Mouse (Mus musculus): ENCODE results near the gene Zfand6. TPM values are rescaled to one million over a fixed set of nuclear protein-coding genes. Genes with fewer than 3 reads are reported as not detected.

Gene Zfand6
- total and polyA plus RNA-seq, 2 experiments = 94.2 to 134 TPM

GRCm38 (mm10) chr7:84606293-84606749 lies 83.4 kb downstream of the Zfand6 start, which contains the start of gene Fah:
TSS of gene Fah (minus strand) at chr7:84606722.
- H3K79me2 ChIP-seq (ENCODE audit: control insufficient read depth, insufficient read depth, low read length) = peaks cover 10% of the 10 kb centered on the region; the same call in 1 of the 2 replicates
- H3K27ac ChIP-seq (replicated peaks; ENCODE audit: insufficient read depth, low read depth, low read length) = peak within 1 kb of the TSS; percentile 100
- 3% methylated on average over 10 of the region's 10 CpGs for WGBS
- peak; percentile 99 for DNase-seq (ENCODE audit: extremely low read depth, low read depth, low spot score)
- H3K9ac ChIP-seq (ENCODE audit: low read depth, low read length) = peak within 1 kb of the TSS; percentile 90
- H3K4me1 ChIP-seq (ENCODE audit: control insufficient read depth, insufficient read depth, low read length) = peaks cover 11% of the 10 kb centered on the region
- no peak; the same call in 1 of the 2 replicates for TF ChIP-seq POLR2A (IDR thresholded peaks at IDR 0.05; ENCODE audit: extremely low read depth, insufficient read depth, low read length)
- TF ChIP-seq CTCF (IDR thresholded peaks at IDR 0.05; ENCODE audit: low read depth, low read length) = 0 out of 2 replicates have a peak, but pooled peaks have one; percentile 10
- H3K27me3 ChIP-seq (ENCODE audit: control insufficient read depth, insufficient read depth, low read length) = no peaks in the 10 kb centered on the region
- H3K4me3 ChIP-seq (ENCODE audit: insufficient read depth, low read depth, low read length) = peak within 1 kb of the TSS; percentile 75
- H3K36me3 ChIP-seq (ENCODE audit: control insufficient read depth, insufficient read depth, low read length) = peaks cover 14% of the 10 kb centered on the region

- Histone ChIP-seq H3K4me3 (ENCODE audit: insufficient read depth, low read depth, low read length) (peak overlapping the region; percentile 75), H3K4me1 (ENCODE audit: control insufficient read depth, insufficient read depth, low read length) (peaks cover 16% of the 10 kb centered on the region), H3K27me3 (ENCODE audit: control insufficient read depth, insufficient read depth, low read length) (no peaks in the 10 kb centered on the region), H3K79me2 (ENCODE audit: control insufficient read depth, insufficient read depth, low read length) (peaks cover 15% of the 10 kb centered on the region; the same call in 1 of the 2 replicates), H3K9ac (ENCODE audit: low read depth, low read length) (peak overlapping the region; percentile 90), H3K36me3 (ENCODE audit: control insufficient read depth, insufficient read depth, low read length) (peaks cover 19% of the 10 kb centered on the region), H3K27ac (replicated peaks; ENCODE audit: insufficient read depth, low read depth, low read length) (peak overlapping the region; percentile 100)
- peak; percentile 92 for TF ChIP-seq POLR2A (IDR thresholded peaks at IDR 0.05; ENCODE audit: extremely low read depth, insufficient read depth, low read length)
- TF ChIP-seq CTCF (IDR thresholded peaks at IDR 0.05; ENCODE audit: low read depth, low read length) = no peak
- 1% methylated on average over 31 of the region's 36 CpGs for WGBS
- DNase-seq (ENCODE audit: extremely low read depth, low read depth, low spot score) = peak; percentile 92
Observed at GRCm38 (mm10) chr7:84605704-84606292, 84.0 kb downstream of the Zfand6 start.

- Histone ChIP-seq H3K36me3 (ENCODE audit: control insufficient read depth, insufficient read depth, low read length) (peaks cover 26% of the 10 kb centered on the region), H3K27me3 (ENCODE audit: control insufficient read depth, insufficient read depth, low read length) (no peaks in the 10 kb centered on the region), H3K9ac (ENCODE audit: low read depth, low read length) (peak overlapping the region; percentile 90), H3K27ac (replicated peaks; ENCODE audit: insufficient read depth, low read depth, low read length) (peak overlapping the region; percentile 100), H3K4me3 (ENCODE audit: insufficient read depth, low read depth, low read length) (peak overlapping the region; percentile 75), H3K79me2 (ENCODE audit: control insufficient read depth, insufficient read depth, low read length) (peaks cover 18% of the 10 kb centered on the region; the same call in 1 of the 2 replicates), H3K4me1 (ENCODE audit: control insufficient read depth, insufficient read depth, low read length) (peaks cover 20% of the 10 kb centered on the region)
- no peak for TF ChIP-seq POLR2A (IDR thresholded peaks at IDR 0.05; ENCODE audit: extremely low read depth, insufficient read depth, low read length)
- no peak for TF ChIP-seq CTCF (IDR thresholded peaks at IDR 0.05; ENCODE audit: low read depth, low read length)
- DNase-seq (ENCODE audit: extremely low read depth, low read depth, low spot score) = peak; percentile 80
- WGBS = 6% methylated on average over 19 of the region's 19 CpGs
Observed at GRCm38 (mm10) chr7:84605033-84605687, 84.6 kb downstream of the Zfand6 start.

- no peaks in the 10 kb centered on the region for H3K27me3 ChIP-seq (ENCODE audit: control insufficient read depth, insufficient read depth, low read length)
- peak overlapping the region; percentile 90 for H3K9ac ChIP-seq (ENCODE audit: low read depth, low read length)
- peak overlapping the region; percentile 75 for H3K4me3 ChIP-seq (ENCODE audit: insufficient read depth, low read depth, low read length)
- H3K4me1 ChIP-seq (ENCODE audit: control insufficient read depth, insufficient read depth, low read length) = peaks cover 20% of the 10 kb centered on the region
- TF ChIP-seq POLR2A (IDR thresholded peaks at IDR 0.05; ENCODE audit: extremely low read depth, insufficient read depth, low read length) (no peak), CTCF (IDR thresholded peaks at IDR 0.05; ENCODE audit: low read depth, low read length) (no peak)
- peaks cover 18% of the 10 kb centered on the region; the same call in 1 of the 2 replicates for H3K79me2 ChIP-seq (ENCODE audit: control insufficient read depth, insufficient read depth, low read length)
- WGBS = 22% methylated on average over 3 of the region's 3 CpGs
- H3K36me3 ChIP-seq (ENCODE audit: control insufficient read depth, insufficient read depth, low read length) = peaks cover 31% of the 10 kb centered on the region
- H3K27ac ChIP-seq (replicated peaks; ENCODE audit: insufficient read depth, low read depth, low read length) = peak overlapping the region; percentile 100
- peak; percentile 100 for DNase-seq (ENCODE audit: extremely low read depth, low read depth, low spot score)
Observed at GRCm38 (mm10) chr7:84604501-84604900, 85.3 kb downstream of the Zfand6 start.

GRCm38 (mm10) chr7:84601331-84601730 lies 88.4 kb downstream of the Zfand6 start:
- no peak for TF ChIP-seq CTCF (IDR thresholded peaks at IDR 0.05; ENCODE audit: low read depth, low read length)
- TF ChIP-seq POLR2A (IDR thresholded peaks at IDR 0.05; ENCODE audit: extremely low read depth, insufficient read depth, low read length) = no peak
- 0 out of 2 replicates have a peak overlapping the region, but pooled peaks have one; percentile 28 for H3K9ac ChIP-seq (ENCODE audit: low read depth, low read length)
- no peak overlapping the region; the same call in 1 of the 2 replicates for H3K27ac ChIP-seq (replicated peaks; ENCODE audit: insufficient read depth, low read depth, low read length)
- no peaks in the 10 kb centered on the region for H3K27me3 ChIP-seq (ENCODE audit: control insufficient read depth, insufficient read depth, low read length)
- peaks cover 18% of the 10 kb centered on the region; the same call in 1 of the 2 replicates for H3K79me2 ChIP-seq (ENCODE audit: control insufficient read depth, insufficient read depth, low read length)
- H3K4me1 ChIP-seq (ENCODE audit: control insufficient read depth, insufficient read depth, low read length) = peaks cover 25% of the 10 kb centered on the region
- 68% methylated on average over 3 of the region's 3 CpGs for WGBS
- DNase-seq (ENCODE audit: extremely low read depth, low read depth, low spot score) = no peak
- no peak overlapping the region for H3K4me3 ChIP-seq (ENCODE audit: insufficient read depth, low read depth, low read length)
- peaks cover 62% of the 10 kb centered on the region for H3K36me3 ChIP-seq (ENCODE audit: control insufficient read depth, insufficient read depth, low read length)
